Mouse (Mus musculus) embryonic fibroblast, embryonic 13.5 days (primary cell): ENCODE results near the gene Mob4.

Experiments used
- CTCF ChIP-seq: IDR thresholded peaks from 2 replicates; pipeline ENCODE4 v1.5.1; 2011; ENCODE audit warnings: mild to moderate bottlenecking, control low read depth, low read length, moderate library complexity, borderline replicate concordance; ENCODE audit not compliant: insufficient read depth
- POLR2A ChIP-seq: IDR thresholded peaks from 2 replicates; pipeline ENCODE4 v1.6.1; 2011; ENCODE audit warnings: low read depth, mild to moderate bottlenecking, control low read depth, low read length, moderate library complexity

- TF ChIP-seq POLR2A (no peak), CTCF (no peak)
These were observed 24.0 kb upstream of the Mob4 start for GRCm38 (mm10) chr1:55106919-55107585.
